Mouse (Mus musculus) kidney, postnatal 0 days (tissue): ENCODE data around the gene Tshb. TPM values are rescaled to one million over a fixed set of nuclear protein-coding genes. Genes with fewer than 3 reads are reported as not detected.
A peak's percentile ranks its signal among the peaks of the same experiment; 100 is the strongest.

ENCODE experiments used
- ATAC-seq: fragments of 200-750 bp; cut with Nextera tagmentation; replicated peaks from 2 replicates; pipeline ENCODE4 v1.8.0; 2017; ENCODE audit warnings: low read depth, moderate number of reproducible peaks, moderate TSS enrichment, moderate library complexity; ENCODE audit not compliant: low FRiP score
- DNase-seq: peaks from one replicate; pipeline ENCODE4 v3.0.0-alpha.2; 2016; ENCODE audit warnings: low spot score
- H3K27ac ChIP-seq: fragments of 300-500 bp; sonication (generic); 2 replicates; pipeline ENCODE4 v1.5.1; 2014; ENCODE audit warnings: mild to moderate bottlenecking
- H3K27me3 ChIP-seq: fragments of 300-500 bp; sonication (generic); 2 replicates; pipeline ENCODE4 v1.6.1; 2014; ENCODE audit warnings: low read length, mixed read lengths; ENCODE audit not compliant: insufficient read depth
- H3K36me3 ChIP-seq: fragments of 300-500 bp; sonication (generic); 2 replicates; pipeline ENCODE4 v1.6.1; 2014; ENCODE audit warnings: low read length, mixed read lengths; ENCODE audit not compliant: insufficient read depth
- H3K4me1 ChIP-seq: fragments of 300-500 bp; sonication (generic); replicated peaks from 2 replicates; pipeline ENCODE4 v1.6.1; 2014; ENCODE audit warnings: antibody characterized with exemption, low read length, mixed read lengths; ENCODE audit not compliant: insufficient read depth
- H3K4me2 ChIP-seq: fragments of 300-500 bp; sonication (generic); 2 replicates; pipeline ENCODE4 v1.6.1; 2014; ENCODE audit warnings: mild to moderate bottlenecking, low read length, moderate library complexity, mixed read lengths
- H3K4me3 ChIP-seq: fragments of 300-500 bp; sonication (generic); replicated peaks from 2 replicates; pipeline ENCODE4 v1.5.1; 2014; ENCODE audit warnings: low read depth, low read length
- H3K9ac ChIP-seq: fragments of 300-500 bp; sonication (generic); 2 replicates; pipeline ENCODE4 v1.6.1; 2014; ENCODE audit warnings: low read depth, low read length
- H3K9me3 ChIP-seq: fragments of 300-500 bp; sonication (generic); replicated peaks from 2 replicates; pipeline ENCODE4 v1.6.1; 2016; ENCODE audit warnings: low read length, inconsistent platforms, mixed read lengths
- CTCF ChIP-seq: IDR thresholded peaks from 2 replicates; pipeline ENCODE4 v1.5.1; 2016; ENCODE audit warnings: antibody characterized with exemption, low read depth, mild to moderate bottlenecking, moderate library complexity
- WGBS: fragments of 180-500 bp; shearing (Covaris S2); extraction: QIAGEN DNeasy Blood & Tissue Kit; methylation state at CpG from one replicate; pipeline ENCODE4 v1.1.7; 2014; 5-methylcytosine and 5-hydroxymethylcytosine counted together
- polyA plus RNA-seq: library from polyadenylated mRNA; unstranded; fragments of >200 nt; fragmentation: Nextera tagmentation; extraction: Ambion mirVana; gene quantifications from 2 replicates; pipeline ENCODE4 v1.2.1, GENCODE M21; 2015

Tshb gene
- polyA plus RNA-seq, 1 experiment from 2014 or later, result 0.18 TPM

GRCm38 (mm10) chr3:102735031-102735558 lies 47.4 kb downstream of the Tshb start:
- Histone ChIP-seq H3K4me2 (peak overlapping the region; percentile 96), H3K4me3 (peak overlapping the region; percentile 69), H3K9me3 (no peaks in the 10 kb centered on the region), H3K4me1 (0 out of 2 replicates have a peak, but pooled peaks cover 3% of the 10 kb centered on the region), H3K27me3 (no peaks in the 10 kb centered on the region), H3K36me3 (no peaks in the 10 kb centered on the region), H3K9ac (peak overlapping the region; percentile 59), H3K27ac (0 out of 2 replicates have a peak overlapping the region, but pooled peaks have one; percentile 19)
- peak; percentile 38; the same call in 1 of the 2 replicates for TF ChIP-seq CTCF
- peak; percentile 54 for DNase-seq
- peak; percentile 46 for ATAC-seq
- 2% methylated on average over 33 of the region's 33 CpGs for WGBS

GRCm38 (mm10) chr3:102734313-102735030 lies 48.0 kb downstream of the Tshb start, which contains the start of gene Tspan2:
Tspan2 (plus strand) TSS chr3:102734529.
- no peaks in the 10 kb centered on the region for H3K27me3 ChIP-seq
- peak within 1 kb of the TSS; percentile 96 for H3K4me2 ChIP-seq
- 0 out of 2 replicates have a peak, but pooled peaks cover 3% of the 10 kb centered on the region for H3K4me1 ChIP-seq
- WGBS, result under 1% methylated on average over 43 of the region's 54 CpGs
- peak within 1 kb of the TSS; percentile 59 for H3K9ac ChIP-seq
- no peaks in the 10 kb centered on the region for H3K36me3 ChIP-seq
- DNase-seq, result peak; percentile 54
- peak; percentile 63 for ATAC-seq
- TF ChIP-seq CTCF, result no peak
- peak within 1 kb of the TSS; percentile 69 for H3K4me3 ChIP-seq
- peak within 1 kb of the TSS; percentile 60 for H3K27ac ChIP-seq
- no peaks in the 10 kb centered on the region for H3K9me3 ChIP-seq

- peak overlapping the region; percentile 96 for H3K4me2 ChIP-seq
- H3K4me1 ChIP-seq, result 0 out of 2 replicates have a peak, but pooled peaks cover 3% of the 10 kb centered on the region
Measured at GRCm38 (mm10) chr3:102733936-102734312, 48.6 kb downstream of the Tshb start.

GRCm38 (mm10) chr3:102733050-102733449 lies 49.5 kb downstream of the Tshb start:
- TF ChIP-seq CTCF, result no peak
- H3K4me2 ChIP-seq, result no peak overlapping the region
- H3K27ac ChIP-seq, result no peak overlapping the region
- 86% methylated on average over 3 of the region's 3 CpGs for WGBS
- DNase-seq (no peak), ATAC-seq (no peak)
- 0 out of 2 replicates have a peak, but pooled peaks cover 3% of the 10 kb centered on the region for H3K4me1 ChIP-seq
- no peaks in the 10 kb centered on the region for H3K36me3 ChIP-seq
- no peaks in the 10 kb centered on the region for H3K9me3 ChIP-seq
- H3K9ac ChIP-seq, result no peak overlapping the region
- H3K27me3 ChIP-seq, result no peaks in the 10 kb centered on the region
- H3K4me3 ChIP-seq, result no peak overlapping the region

More at GRCm38 (mm10) chr3:102733936-102734312, 48.6 kb downstream of the Tshb start:
- Histone ChIP-seq H3K27ac (peak overlapping the region; percentile 60), H3K4me3 (peak overlapping the region; percentile 69), H3K36me3 (no peaks in the 10 kb centered on the region), H3K9me3 (no peaks in the 10 kb centered on the region), H3K27me3 (no peaks in the 10 kb centered on the region), H3K9ac (peak overlapping the region; percentile 59; the same call in 1 of the 2 replicates)
- DNase-seq (no peak), ATAC-seq (no peak)
- WGBS, result 27% methylated on average over 6 of the region's 6 CpGs
- no peak for TF ChIP-seq CTCF

- 0 out of 2 replicates have a peak, but pooled peaks cover 3% of the 10 kb centered on the region for H3K4me1 ChIP-seq
- no peak overlapping the region for H3K27ac ChIP-seq
- no peak overlapping the region for H3K4me3 ChIP-seq
- no peak overlapping the region for H3K9ac ChIP-seq
- no peak overlapping the region for H3K4me2 ChIP-seq
- no peaks in the 10 kb centered on the region for H3K9me3 ChIP-seq
- 81% methylated on average over 4 of the region's 4 CpGs for WGBS
- no peaks in the 10 kb centered on the region for H3K27me3 ChIP-seq
- DNase-seq, result no peak
- H3K36me3 ChIP-seq, result no peaks in the 10 kb centered on the region
- no peak for TF ChIP-seq CTCF
- ATAC-seq, result no peak
Measured at GRCm38 (mm10) chr3:102732619-102733018, 49.9 kb downstream of the Tshb start.

- H3K4me2 ChIP-seq, result no peak overlapping the region
- 0 out of 2 replicates have a peak, but pooled peaks cover 3% of the 10 kb centered on the region for H3K4me1 ChIP-seq
- no peak overlapping the region for H3K27ac ChIP-seq
- no peaks in the 10 kb centered on the region for H3K27me3 ChIP-seq
- H3K9ac ChIP-seq, result no peak overlapping the region
- 72% methylated on average over 3 of the region's 3 CpGs for WGBS
- DNase-seq, result no peak
- ATAC-seq, result no peak
- H3K4me3 ChIP-seq, result no peak overlapping the region
- H3K9me3 ChIP-seq, result no peaks in the 10 kb centered on the region
- no peaks in the 10 kb centered on the region for H3K36me3 ChIP-seq
- no peak for TF ChIP-seq CTCF
Measured at GRCm38 (mm10) chr3:102731112-102731511, 51.4 kb downstream of the Tshb start.
